Mouse (Mus musculus): ENCODE results near the gene Patz1.

Patz1 gene

GRCm38 (mm10) chr11:3288521-3289301 lies at the start of gene Patz1:
Patz1 (plus strand) TSS chr11:3288874.
- DNase-seq (ENCODE audit: low spot score in 2 of 2) = peak; percentile 40 to 44

GRCm38 (mm10) chr11:3242395-3242794 lies 46.3 kb upstream of the Patz1 start:
- DNase-seq (ENCODE audit: low spot score in 2 of 2) = no peak

- no peak for DNase-seq (ENCODE audit: low spot score in 2 of 2)
Observed at GRCm38 (mm10) chr11:3243771-3244170, 44.9 kb upstream of the Patz1 start.

DNA sequence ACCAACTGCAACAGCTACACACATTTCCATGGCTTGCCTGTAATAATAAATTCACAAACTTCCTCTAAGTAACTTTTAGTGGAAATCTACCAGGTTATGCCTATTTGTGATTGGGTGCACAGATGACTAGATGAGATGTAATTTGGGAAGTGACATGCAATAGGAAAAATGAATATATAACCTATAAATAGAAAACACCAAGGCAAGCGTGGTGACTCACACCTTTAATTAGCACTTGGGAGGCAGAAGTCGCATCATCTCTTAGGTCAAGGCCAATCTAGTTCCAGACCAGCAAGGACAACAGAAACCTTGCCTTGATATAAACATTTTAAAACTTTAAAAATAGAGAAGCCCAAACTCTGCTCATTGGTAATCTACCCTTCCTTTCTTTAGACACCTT lies 41.3 kb upstream of the Patz1 start:
- no peak for DNase-seq (ENCODE audit: low spot score in 2 of 2)

DNA sequence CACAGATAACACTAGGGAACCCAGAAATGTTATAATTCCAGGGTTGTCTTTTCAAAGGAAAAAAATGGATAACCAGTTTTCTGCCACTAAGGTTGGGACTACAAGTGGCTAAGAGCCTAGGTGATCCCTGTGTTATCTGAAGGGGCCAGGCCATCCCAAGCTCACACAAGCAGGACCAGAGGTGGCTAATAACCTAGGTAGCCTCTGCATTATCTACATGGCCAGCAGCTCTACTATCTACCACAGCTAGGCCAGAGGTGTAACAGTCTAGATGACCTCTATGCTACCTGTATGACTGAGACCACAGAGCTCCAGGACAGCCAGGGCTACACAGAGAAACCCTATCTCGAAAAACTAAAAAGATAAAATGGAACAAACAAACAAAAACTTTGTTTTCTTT lies 29.1 kb upstream of the Patz1 start:
- no peak for DNase-seq (ENCODE audit: low spot score in 2 of 2)

- no peak for DNase-seq (ENCODE audit: low spot score in 2 of 2)
Observed at GRCm38 (mm10) chr11:3265291-3266078, 23.2 kb upstream of the Patz1 start.

DNA sequence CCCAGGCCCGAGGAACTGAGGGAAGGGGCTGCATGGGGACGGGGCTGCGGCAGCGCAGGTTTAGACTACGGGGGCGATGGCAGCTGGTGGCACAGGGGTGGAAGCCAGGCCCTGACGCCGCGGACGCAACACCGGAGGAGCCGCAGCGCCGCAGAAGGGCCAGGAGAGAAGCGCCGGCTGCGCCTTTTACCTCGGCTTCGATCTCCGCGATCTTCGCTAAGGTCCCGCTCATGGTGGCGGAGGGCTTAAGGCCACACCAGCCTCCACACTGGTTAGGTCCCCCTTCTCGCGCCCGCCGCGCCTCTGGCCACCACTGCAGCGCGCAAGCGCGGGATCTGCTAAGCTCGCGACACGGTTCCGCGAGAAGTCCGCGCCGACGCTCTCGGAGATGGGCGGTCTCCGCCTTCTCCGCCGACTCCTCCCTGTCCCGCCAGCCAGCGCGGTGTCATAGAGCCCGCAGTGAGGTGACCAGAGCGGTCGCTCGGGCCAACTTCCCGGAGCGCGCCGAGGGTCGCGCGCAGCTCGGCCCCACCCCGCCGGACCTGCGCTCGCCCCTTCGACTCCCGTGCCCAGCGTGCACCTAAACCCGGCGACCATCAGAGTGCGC lies 22.5 kb upstream of the Patz1 start, which contains the start of gene Drg1:
TSS of gene Drg1 (minus strand) at position 337 of the 607 bp plus-strand sequence.
- peak; percentile 89 to 93 for DNase-seq (ENCODE audit: low spot score in 2 of 2)

DNA sequence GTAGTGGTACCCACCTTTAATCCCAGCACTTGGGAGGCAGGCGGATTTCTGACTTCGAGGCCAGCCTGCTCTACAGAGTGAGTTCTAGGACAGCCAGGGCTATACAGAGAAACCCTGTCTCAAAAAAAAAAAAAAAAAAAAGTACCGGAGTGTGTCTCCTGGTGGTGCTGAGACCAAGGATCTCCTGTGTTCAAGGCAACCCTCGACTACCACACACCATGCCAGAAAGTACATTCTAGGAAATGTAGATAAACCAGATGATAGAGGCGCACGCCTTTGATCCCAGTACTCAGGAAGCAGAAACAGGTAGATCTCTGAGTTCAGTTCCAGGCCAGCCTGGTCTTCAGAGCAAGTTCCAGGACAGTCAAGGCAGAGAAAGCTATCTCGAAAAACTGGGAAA lies 21.5 kb upstream of the Patz1 start:
- no peak for DNase-seq (ENCODE audit: low spot score in 2 of 2)

GRCm38 (mm10) chr11:3269241-3269640 lies 19.4 kb upstream of the Patz1 start:
- DNase-seq (ENCODE audit: low spot score in 2 of 2) = no peak

GRCm38 (mm10) chr11:3278351-3278750 lies 10.3 kb upstream of the Patz1 start:
- DNase-seq (ENCODE audit: low spot score in 2 of 2) = no peak

DNA sequence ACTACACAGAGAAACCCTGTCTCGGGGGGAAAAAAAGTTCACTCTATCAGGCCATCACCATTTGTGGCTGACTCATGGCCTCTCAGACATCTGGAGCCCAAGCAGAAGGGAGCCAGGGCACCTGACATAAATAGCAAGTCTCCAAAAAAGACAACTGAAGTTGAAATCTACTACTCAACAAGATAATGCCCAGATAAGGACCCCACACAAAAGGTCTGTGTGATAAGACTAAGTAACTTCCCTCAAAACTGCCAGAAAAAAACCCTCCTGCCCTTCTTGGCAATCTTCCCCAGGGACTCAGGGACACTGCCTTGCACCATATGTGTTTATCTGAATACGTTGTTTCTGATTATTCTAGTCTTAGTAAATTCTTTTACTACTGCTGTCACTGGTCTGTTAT lies 8.9 kb upstream of the Patz1 start:
- no peak for DNase-seq (ENCODE audit: low spot score in 2 of 2)

- no peak for DNase-seq (ENCODE audit: low spot score in 2 of 2)
Observed at GRCm38 (mm10) chr11:3282887-3283286, 5.8 kb upstream of the Patz1 start.

DNA sequence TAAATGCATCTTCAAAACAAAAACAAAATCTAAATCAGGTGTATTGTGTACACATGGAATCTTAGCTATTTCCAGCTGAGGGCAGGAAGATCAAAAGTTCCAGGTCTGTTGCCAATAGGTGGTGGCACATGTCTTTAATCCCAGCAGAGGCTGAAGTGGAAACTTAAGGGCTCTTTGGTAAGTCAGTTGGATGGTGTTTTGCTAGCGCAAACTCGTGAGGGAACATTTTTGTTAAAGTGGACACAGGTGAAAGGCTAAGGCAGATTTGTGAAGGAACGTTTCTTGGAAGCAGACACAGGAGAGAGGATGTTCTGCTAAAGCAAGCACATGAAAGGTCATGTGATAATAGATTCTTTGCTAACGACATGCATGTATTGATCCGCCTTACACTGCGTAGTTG lies 5.0 kb upstream of the Patz1 start:
- DNase-seq (ENCODE audit: low spot score in 2 of 2) = no peak

GRCm38 (mm10) chr11:3285940-3286339 lies 2.7 kb upstream of the Patz1 start:
- no peak for DNase-seq (ENCODE audit: low spot score in 2 of 2)

DNA sequence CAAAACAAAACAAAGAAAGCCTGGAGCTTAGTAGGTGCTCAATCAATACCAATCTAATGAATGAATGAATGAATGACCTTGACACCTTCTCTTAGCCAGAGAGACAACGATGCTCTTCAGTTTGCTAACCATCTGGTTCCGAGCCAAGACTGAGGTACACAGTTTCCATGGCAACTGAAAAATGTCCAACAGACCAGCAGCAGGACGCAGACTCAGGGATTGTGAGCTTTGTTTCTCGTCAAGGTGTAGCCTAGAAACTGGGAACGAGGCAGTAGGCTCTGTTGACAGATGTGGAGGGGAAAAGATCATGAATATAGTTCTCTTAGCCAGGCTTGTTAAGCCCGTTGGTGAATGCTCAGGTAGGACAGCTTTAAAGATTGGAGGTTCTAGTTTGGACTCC lies 1.5 kb upstream of the Patz1 start:
- DNase-seq (ENCODE audit: low spot score in 2 of 2) = no peak

GRCm38 (mm10) chr11:3287921-3288320 lies 753 bp upstream of the Patz1 start:
- DNase-seq (ENCODE audit: low spot score in 2 of 2) = no peak

GRCm38 (mm10) chr11:3289302-3289802 lies 678 bp downstream of the Patz1 start:
- peak in 1 of 2 experiments; percentile 61 for DNase-seq (ENCODE audit: low spot score in 2 of 2)

DNA sequence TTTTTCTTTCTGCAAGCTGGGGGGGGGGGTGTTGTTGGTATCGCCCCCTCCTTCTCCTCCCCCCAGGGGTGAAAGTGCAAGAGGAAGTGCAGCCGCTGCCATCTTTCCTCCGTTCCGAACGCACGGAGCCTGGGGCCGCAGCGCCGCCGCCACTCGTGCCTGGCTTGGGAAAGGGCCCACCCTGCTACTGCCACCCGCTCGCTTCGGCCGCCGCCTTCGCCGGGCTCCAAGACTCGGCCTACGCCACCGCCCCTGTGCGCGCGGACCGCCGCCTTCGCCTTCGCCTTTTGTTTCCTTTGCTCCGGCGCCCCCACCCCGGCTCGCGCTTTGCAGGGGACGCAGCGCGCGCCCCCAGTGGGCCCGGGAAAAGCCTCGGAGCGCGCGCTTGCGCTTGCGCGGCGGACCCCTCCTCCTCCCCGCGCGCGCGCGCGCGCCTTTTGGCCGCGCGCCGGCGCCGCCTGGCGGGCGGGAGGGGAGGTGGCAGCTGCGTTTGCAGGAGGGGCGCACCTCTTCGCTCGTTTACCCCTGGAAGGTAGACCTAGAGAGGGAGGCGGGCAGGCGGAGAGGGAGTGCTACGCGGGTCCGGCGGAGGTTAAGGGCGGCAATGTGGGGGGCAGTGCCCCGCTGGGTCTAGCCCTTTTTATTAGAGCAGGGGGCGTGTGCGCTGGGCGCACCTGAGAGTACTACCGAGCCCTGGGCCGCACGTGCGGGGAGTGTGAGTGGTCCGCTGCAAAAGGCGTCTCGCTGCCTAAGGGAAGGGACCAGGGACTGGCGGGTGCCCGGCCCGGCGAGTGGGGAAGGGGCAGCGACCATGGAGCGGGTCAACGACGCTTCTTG lies 1.3 kb downstream of the Patz1 start:
- peak; percentile 83 to 87 for DNase-seq (ENCODE audit: low spot score in 2 of 2)

GRCm38 (mm10) chr11:3290640-3291310 lies 2.1 kb downstream of the Patz1 start:
- DNase-seq (ENCODE audit: low spot score in 2 of 2) = peak; percentile 58 to 74

DNA sequence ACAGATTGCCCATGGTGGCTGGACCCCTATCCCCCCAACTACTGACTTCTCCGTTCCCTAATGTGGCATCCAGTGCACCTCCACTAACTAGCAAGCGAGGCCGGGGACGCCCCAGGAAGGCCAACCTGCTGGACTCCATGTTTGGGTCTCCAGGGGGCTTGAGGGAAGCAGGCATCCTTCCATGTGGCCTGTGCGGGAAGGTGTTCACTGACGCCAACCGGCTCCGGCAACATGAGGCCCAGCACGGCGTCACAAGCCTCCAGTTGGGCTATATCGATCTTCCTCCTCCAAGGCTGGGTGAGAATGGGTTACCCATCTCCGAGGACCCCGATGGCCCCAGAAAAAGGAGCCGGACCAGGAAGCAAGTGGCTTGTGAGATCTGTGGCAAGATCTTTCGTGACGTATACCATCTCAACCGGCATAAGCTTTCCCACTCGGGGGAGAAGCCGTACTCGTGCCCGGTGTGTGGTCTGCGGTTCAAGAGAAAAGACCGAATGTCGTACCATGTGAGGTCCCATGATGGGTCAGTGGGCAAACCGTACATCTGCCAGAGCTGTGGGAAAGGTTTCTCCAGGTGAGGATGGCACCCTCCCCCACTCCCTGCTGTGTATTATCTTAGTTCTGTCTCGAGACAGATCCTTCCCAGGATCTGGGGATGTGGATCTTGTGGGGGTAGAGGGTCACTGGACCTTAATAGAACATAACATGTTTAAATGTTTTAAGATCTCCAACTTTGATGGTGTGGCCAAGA lies 2.8 kb downstream of the Patz1 start:
- DNase-seq (ENCODE audit: low spot score in 2 of 2) = peak in 1 of 2 experiments; percentile 28
